Mouse (Mus musculus) liver, adult 2 months (tissue): ENCODE results near the gene Bmp3.

Source experiments
- CTCF ChIP-seq: fragments of 200-500 bp; IDR thresholded peaks from 2 replicates; pipeline ENCODE4 v1.5.1; 2011; ENCODE audit warnings: low read depth, low read length, control low read depth
- POLR2A ChIP-seq: fragments of 200-500 bp; IDR thresholded peaks from 2 replicates; pipeline ENCODE4 v1.6.1; 2011; ENCODE audit warnings: low read length, control low read depth; ENCODE audit not compliant: insufficient read depth; ENCODE audit errors: extremely low read depth

DNA sequence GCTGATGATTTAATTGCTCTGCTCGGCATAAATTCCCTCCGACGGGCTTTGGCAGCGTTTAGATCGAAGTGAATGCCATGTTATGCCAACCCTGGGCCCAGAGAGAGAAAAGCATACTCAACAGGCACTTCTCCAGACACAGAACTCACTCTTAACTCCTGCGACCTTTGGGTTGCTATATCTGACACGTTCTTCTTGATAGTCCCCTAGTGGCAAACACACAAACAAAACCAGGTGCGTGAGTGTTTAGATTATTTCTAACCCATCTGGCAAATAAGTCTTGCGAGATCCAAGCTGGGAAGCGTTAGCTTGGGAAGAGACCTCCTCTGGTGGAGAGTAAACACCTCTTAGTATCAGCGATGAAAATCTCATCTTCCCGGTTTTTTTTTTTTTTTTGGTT is 1.5 kb downstream of the Bmp3 start:
- TF ChIP-seq CTCF, result no peak
- TF ChIP-seq POLR2A, result no peak
